Mouse (Mus musculus) right cerebral cortex, adult 2 months (tissue): Measurements from ENCODE around the gene Apol7a.

Source experiments
- DNase-seq, 2 experiments: peaks; one replicate each; pipeline ENCODE4 v3.0.0; 2021 to 2022; ENCODE audit warnings: low spot score in 2 of 2

Gene Apol7a

DNA sequence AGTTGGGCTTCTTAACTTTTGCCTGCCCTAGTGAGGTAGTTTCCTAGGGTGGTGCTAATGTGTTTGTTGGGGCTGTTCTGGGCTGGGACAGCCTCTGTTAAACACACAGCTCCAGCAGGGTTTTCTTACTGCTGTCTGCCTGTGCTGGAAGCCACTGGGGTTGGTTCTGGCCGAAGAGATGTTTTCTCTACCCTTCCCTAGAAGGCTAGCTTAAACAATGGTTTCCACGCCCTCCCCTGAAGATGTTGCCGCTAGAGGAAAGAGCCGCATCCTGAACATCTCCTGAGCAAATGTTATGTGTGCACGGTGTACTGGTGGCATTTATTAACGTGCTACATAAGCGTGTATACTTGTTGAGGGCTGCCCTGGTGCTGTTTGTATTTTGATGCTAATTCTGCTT is 50.8 kb downstream of the Apol7a start:
- DNase-seq, result no peak

DNA sequence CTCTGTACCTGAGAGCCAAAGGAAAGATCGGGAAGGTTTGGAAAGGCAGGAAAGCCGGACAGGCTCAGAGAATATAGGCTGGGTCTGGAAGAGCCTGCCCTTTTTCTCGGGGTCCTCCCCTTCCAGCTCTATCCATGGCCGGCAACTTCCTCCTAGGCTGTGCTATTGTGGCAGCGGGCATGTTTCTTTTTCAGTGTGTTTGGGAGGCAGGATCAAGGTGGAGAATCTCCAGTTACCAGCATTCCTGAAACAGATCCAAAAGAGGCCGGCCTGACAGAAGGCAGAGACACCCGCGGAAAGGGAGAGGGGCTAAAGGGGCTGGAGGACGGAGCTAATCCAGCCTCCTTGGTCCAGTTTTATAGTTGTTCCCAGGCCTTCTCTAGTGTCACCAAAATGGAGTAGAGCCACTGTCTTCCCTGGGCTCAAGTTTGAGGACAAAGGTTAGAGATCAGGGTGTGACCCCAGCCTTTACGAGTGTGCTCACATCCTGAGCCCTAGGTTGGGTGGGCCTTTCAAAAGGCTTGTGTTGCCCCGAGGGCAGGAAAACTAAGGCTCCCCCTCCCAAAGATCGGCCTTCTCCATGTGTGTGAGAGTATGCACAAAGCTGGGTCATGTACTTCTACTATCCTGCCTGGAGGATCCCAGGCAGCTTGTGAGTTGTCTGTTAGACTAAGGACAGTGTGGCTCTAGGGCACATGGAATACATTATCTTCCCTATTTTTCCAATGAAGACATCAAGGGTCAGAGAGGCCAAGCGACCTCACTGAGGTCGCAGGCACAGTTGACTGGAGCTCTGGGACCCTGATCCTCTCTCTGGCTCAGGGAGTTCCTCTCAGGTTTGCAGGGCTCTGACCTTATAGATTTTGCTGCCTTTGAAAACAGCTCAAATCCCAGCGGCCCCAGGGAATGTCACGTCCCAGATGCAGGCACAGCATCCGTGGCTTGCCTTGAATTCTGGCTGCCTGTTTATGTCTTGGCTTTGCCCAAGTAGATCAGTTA is 54.5 kb downstream of the Apol7a start:
- DNase-seq, result no peak

DNA sequence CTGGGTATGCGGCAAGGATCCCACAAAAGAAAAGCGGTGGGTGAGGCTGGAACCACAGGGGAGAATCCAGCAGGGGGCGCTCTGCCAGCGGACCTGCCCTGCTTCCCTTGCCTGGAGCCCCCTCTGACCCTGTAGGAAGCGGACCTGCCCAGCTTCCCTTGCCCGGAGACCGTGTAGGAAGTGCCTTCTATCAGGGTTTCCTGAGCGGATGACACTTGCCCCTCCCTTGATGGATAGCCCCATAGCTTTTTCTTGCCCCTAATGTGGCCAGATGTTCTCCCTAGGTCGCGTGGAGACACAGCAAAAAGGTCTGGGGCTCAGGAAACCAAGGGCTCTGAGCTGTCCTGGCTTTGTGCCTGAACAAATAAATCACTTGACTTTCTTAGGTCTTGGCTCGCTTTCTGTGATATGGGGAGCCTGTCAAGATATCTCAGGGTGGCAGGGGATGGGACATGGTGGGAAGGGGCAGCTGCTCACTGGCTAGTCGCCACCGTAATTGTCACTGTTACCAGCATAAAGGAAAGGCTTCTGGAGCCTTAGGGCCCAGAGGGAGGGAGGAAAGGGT is 55.3 kb downstream of the Apol7a start:
- DNase-seq, result peak; percentile 54 to 70

DNA sequence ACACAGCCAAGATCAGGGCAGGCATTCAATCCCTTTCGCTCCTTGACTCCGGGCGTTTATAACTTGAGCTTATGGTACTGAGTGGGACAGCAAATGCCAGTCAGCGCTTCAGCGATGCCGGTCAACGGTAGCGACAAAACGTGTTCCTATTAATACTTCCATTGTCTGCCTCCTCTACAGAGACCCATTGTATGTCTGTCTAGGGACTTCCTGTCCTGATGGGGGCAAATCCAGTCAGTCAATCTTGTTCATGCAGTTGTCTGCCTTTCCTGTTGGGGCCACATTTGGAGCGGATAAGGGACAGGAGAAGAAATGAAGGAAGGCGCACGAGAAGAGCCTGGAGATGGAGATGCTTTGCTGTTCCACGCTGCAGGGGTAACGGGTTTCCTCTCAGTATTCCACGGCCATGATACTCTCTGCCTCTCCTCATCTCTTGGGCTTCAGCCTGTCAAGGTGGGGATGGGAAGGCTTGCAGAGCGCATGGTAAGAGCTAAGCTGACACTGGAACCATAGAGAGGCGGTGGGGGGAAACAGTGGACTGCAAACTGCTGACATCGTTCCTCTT is 55.9 kb downstream of the Apol7a start:
- no peak for DNase-seq

DNA sequence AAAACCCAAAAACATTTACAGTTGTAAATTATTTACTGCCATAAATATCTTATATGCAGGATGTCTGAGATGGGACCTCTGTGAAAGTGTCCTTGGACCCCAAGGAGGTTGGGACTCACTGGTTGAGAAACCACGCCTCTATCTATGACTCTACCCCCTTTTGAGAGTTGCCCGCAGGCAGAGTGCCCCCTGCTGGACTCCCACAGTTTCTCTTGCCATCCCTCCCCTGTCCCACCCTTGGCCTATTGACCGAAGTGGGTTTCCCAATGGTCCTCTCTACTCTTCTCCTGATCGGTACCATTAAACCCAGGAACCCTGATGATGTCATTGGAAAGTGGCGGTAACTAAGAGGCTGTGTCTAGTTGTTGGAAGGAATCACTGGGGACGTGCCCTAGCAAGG is 56.9 kb downstream of the Apol7a start:
- DNase-seq, result no peak

DNA sequence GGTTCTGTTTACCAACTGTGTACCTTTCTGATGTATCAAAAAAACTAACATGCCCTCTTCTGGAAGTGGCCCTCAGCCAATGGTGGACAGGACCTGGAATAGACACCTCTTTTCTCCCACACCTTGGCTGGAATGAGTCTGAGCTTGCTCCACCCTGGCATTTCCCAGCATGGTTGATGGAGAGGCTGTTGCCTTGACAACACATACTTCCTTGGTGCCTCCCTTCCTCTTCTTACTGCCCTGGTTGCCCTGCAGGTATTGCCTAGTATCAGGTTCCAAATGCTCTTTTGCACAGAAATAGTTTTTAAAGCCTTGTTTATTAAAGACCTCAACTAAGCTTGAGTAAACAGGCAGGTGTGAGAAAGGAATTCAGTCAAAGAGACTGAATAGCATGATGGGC is 58.3 kb downstream of the Apol7a start:
- no peak for DNase-seq

DNA sequence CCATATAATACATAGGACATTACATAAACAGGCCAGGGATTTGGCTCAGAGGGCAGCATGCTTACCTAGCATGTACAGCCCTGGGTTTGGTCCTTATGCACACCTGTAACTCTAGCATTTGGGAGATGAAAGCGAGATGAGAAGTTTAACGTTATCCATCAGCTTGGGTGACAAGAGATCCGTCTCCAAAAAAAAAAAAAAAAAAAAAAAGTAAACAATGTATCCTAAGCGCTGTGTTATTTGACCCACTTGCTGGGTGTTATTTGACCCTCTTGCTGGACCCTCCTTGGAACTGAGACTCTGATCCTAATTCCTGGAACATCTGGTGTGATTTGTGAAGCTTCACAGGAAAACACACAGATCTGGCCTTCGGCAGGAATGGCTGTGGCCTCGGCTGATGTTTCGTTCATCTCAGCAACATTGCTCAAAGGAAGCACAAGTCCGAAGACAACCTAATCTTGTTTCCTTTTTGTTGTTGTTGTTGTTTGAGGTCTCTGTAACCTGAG is 59.9 kb downstream of the Apol7a start:
- no peak for DNase-seq

DNA sequence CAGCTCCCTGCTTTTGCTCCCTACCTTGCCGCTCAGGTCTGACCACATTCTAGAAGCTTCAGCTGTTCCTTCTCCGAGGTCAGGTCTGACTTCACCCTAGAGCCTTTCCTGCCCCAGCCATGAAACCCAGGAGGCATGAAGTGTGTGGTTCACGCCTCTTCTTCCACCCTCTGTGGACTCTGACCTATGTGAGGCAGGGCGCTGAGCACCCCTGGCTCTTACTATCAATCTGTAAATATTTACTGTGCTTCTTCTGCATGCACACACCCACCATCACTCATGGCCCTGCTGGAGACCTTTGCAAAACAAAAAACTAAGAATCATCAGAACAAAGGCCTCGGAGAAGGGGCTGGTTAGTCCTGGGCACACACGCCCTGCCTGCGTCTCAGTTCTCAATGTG is 60.5 kb downstream of the Apol7a start:
- DNase-seq, result no peak
